Mouse (Mus musculus): ENCODE measurements around the gene Sec31a.
"Not testable (repeated sequence)": the region's sequence is repeated elsewhere in the genome, so short reads cannot be mapped to it uniquely, and the experiment has no call there.

The Sec31a gene

DNA sequence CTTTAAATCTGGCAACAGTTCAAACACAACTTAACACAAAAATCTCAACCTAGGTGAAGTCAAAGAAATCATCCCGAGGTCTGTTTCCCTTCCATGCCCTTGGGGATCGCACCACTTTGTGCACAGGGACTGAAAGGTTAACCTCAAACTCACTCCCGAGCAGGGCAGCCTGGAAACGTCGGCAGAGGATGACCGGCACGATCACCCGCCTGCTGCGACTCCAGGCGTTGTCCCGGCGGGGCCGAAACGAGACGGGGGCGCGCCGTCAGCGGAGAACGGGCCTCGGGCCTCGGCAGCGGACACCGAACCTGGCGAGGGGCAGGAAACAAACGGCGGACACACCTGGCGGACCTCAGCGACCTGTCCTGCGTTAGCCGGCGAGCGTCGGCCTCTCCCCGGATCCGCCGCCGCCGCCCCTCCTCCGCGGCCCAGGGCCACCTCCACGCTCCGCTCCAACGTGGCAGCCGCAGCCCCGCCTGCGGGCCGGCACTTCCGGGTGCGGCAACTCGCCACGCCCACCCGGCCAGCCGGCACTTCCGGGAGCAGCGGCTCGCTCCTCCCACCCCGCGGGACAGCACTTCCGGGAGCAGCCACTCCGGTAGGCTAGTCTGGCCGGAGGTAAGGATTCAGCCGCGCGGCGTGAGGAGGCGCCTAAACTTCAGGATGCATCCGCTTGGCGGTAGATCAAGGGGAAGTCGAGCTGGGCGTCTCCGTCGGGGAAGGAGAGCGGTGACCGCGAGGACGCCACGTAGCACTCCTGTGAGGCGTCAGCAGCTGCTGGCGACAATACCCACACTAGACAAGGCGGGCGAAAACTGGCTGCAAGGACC, at the start of gene Sec31a:
Gene Sec31a (minus strand): TSS at position 474 of the 830 bp plus-strand sequence.
- DNase-seq (ENCODE audit: low read depth, low spot score), result peak; percentile 88

DNA sequence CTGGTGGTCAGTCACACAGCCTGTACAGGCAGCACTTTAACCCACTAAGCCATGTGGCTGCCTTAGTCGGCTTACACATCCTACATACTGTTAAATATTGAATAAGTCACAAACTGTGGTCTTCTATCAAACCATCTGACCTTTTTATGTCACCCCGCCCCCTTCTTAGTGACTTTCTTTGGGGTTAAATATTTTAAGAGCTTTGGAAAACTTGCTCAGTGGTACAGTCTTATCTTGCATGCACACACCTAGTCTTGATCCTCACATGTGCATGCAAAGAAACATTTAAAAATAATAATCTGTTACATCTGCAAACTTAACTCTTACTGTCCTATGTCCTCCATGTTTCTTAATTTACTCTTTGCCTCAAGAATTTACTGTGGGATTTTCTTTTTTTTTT, 46.3 kb upstream of the Sec31a start:
- DNase-seq (ENCODE audit: low read depth, low spot score), result no peak

DNA sequence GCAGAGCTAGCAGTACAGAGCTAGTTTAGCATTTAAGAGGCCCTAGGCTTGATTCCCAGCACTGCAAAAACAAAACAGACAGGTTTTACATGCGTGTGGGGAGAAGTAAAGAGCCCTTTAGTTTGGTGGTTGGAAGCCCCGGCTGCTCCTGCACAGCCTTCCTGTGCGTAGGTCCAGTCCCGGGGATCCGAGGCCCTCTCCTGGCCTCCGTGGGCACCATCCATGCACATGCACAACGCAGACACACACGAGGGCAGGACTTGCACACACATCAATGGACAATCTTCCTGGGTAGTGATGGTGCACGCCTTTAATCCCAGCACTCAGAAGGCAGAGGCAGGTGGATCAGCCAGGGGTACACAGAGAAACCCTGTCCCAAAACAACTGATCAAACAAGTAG, 45.5 kb upstream of the Sec31a start:
- no peak for DNase-seq (ENCODE audit: low read depth, low spot score)

DNA sequence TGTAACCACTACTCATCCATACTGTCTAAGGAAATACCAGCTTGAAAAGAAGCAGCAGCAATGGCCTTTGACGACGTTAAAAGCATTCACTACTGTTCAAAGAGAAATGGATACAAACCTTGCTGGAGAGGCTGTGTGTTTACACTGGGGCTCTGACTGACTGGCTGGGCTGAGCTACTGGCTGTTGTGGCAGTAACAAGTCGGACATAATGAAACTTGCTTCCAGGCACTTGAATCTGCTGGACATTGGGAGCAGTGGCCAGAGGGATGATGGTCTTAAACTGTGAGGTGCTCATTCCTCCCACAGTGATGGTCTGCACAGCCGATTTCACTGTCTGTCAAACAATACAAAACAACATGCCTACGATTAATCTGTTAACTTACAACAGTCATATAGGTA, 43.4 kb upstream of the Sec31a start:
- no peak for DNase-seq (ENCODE audit: low read depth, low spot score)

DNA sequence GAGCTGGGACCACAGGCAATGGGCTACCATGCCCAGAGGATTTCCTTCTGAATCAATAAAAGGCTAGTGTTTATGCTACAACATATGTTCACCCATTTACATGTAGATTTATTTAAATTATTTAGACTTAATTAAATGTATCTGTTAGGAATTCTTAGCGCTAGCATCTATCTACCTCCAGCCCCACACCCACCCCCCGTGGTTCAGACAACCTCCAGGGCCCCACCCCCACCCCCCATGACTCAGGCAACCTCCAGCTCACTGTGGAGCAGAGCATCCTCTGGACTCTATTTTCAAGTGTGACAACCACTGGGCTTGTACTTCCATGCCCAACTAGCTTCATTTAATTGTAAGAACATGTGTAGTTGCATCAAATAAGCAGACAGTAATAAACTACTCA, 35.8 kb upstream of the Sec31a start:
- no peak for DNase-seq (ENCODE audit: low read depth, low spot score)

DNA sequence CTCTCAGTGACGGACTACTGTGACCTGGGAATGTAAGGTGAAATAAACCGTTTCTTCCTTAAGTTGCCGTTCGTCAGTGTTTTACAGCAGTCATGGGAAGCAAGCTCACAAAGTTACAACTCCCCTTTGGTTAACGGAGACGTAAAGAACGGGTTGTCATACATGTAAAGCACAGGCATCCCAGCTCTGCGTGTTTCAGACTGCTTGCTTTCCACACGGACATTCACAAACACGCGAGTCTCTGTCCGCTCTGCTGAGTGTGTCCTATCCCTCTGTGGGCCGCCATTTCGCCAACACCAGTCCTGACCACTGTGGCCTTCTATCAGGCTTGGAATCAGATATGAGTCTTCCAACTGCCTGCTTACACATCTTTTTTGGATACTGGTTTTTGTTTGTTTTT, 22.8 kb upstream of the Sec31a start:
- DNase-seq (ENCODE audit: low read depth, low spot score), result no peak

DNA sequence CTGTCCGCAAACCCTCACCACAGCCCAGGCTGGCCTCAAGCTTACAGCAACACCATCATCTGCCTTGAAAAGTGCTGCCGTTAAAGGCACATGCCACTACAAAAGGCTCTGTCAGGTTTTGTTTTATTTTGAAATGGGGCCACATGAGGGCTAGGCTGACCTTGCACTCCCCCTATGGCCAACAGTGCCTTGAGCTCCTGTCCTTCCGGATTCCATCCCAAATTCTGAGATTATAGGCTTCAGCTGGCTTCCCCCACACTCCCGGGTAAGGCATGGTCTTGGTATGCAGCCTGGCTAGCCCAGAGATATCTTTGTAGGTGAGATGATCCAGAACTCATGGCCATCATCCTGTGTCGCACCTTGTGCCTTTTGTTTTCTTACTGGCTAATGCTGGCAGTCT, 21.9 kb upstream of the Sec31a start:
- DNase-seq (ENCODE audit: low read depth, low spot score), result no peak

DNA sequence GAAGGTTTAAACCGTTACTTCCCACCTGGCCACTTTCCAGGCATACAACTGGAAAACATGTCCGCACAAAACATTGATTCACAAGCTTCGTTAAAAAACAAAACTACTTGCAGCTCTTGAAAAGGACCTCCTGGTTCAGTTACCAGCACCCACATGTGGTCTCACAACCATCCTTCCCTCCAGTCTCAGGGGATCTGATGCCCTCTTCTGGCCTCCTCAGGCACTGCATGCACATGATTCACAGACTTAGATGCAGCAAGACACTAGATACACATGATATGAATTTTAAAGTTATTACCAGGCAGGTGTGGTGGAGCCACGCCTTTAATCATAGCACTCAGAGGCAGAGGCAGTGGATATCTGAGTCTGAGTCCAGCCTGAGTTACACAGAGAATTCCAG, 21.1 kb upstream of the Sec31a start:
- DNase-seq (ENCODE audit: low read depth, low spot score), result no peak

DNA sequence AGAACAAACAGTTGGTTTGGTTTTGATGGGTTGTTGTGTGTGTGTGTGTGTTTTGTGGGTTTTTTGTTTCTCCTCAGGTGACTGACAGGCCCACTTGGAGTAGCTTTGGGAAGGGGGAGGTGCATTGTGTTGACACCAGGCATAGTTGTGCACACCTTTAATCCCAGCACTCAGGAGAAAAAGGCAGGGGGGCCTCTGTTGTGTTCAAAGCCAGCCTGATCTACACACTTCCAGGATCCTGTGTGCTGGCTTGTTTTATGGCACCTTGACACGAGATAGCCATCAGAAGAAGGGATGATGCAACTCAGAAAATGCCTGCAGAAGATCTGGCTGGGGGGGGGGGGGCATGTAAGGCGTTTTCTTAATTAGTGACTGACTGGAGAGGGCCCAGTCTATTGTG, 14.9 kb upstream of the Sec31a start:
- no peak for DNase-seq (ENCODE audit: low read depth, low spot score)

DNA sequence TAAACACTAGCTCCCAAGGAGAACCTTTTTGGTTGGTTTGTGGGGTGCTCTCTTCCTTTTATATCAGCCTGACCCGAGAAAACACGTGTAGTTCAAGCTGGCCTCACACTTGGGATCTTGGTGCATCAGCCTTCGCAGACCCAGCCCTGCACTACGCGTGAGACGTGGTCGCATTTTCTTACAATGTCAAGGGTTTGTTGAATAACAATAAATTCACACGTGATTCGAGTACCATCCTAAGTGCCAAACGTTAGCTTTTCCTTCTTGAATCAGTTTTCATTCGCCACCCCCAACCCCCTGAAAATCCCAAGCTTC, 14.0 kb upstream of the Sec31a start:
- DNase-seq (ENCODE audit: low read depth, low spot score), result no peak

DNA sequence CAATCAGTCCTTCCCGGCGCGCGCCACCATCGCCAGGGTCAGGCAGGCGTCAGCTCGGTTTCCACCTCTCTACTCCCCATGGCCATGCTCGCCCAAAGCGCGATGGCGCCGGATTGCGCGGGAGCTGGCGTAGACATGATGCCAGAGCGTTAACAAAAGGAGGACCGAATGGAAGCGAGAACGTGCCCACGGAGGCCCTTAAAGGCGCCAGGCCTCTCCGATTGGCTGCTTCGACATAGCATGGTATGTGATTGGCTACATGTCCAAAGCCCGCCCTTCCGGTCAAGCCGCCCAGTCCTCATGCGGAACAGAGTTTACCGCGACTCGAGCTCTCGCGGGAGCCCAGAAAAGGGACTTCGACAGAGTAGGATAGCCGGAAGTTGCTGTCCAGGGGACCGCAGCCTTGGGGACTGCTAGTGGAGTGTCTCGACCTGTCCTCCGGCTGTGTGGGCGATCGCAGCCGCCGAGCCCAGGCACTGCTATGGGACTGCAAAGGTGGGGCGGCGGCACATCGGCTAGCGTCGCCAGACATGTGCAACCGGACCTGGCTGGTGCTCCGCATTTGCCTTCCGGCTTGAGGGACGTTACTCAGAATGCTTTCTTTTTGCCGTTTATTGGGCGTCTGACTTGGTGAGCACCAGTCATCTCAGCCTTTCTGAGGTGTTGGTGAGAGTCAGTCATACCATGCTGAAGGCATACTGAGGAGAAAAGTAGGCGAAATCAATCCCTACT, 13.5 kb upstream of the Sec31a start:
- DNase-seq (ENCODE audit: low read depth, low spot score), result peak; percentile 94

DNA sequence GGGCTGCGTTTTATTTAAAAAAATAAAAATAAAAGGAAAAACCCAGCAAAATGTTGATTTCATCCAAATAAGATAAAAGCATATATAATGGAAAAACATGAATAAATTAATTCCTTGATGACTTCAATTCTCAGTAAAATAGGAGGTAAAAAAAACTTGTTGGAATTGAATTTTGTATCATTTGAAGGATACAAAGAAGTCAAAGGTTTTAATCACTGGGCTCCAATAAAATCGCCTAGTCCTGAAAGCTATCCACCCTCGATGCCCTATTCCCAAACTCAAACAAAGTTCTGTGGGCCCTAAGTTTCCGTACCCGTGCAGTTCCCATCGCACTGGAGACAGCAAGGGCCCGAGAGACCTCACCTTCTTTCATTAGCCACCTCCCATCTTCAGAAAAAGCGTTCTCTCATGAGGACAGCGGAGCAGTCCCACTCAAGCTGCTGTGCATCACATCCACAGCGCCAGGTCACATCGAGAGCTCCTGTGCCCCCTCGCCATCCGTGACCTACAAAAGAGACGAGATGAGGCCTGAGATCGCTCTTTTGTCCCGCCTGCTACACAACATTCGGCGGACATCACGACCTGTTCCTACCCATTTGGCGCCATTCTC, 12.8 kb upstream of the Sec31a start:
- no peak for DNase-seq (ENCODE audit: low read depth, low spot score)

DNA sequence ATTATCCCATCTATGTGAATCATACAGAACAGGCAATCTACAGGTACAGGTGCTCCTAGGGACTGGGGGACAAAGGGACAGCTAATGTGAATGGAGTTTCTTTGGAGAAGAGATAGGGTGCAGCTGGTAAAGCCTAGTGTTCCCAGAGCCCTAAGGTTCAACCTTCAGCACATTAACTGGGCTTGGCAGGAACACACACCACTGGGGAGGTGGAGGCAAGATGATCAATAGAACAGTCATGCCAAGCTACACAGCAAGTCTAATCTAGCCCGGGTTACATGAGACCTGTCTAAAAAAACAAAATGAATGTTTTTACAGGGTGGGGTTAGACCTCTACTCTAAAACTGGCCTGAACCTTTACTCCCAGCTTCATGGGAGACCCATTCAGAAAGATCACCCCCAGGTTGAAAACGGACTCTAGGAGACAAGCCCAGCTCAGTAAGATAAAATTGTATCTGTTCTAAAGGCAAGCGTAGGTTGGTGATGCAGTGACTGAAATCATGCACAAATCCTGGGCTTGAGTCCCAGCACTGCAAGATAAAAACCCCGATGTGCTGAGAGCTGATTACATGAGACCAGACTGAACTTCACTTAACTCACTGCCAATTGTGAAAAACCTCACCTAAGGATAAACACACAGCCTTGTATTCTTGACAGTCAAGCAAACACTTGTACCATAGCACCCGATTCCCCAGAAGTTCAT, 12.1 kb upstream of the Sec31a start:
- no peak for DNase-seq (ENCODE audit: low read depth, low spot score)

DNA sequence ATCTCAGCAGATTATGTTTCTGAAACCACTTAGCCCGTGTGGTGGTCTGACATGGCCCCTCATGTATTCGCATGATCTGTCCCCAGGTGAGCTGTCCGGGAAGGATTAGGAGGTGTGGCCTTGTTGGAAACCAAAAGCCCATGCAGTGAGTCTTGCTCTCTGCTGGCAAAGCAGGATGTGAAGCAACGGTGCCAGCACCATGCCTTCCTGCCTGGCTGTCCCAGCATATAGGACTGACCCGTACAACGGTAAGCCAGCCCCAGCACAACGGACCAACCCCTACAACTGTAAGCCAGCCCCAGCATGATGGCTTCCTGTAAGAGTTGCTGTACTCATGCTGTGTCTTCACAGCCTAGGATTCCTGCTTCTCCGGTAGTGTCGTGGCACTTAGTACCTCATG, 11.2 kb upstream of the Sec31a start:
- DNase-seq (ENCODE audit: low read depth, low spot score), result no peak

DNA sequence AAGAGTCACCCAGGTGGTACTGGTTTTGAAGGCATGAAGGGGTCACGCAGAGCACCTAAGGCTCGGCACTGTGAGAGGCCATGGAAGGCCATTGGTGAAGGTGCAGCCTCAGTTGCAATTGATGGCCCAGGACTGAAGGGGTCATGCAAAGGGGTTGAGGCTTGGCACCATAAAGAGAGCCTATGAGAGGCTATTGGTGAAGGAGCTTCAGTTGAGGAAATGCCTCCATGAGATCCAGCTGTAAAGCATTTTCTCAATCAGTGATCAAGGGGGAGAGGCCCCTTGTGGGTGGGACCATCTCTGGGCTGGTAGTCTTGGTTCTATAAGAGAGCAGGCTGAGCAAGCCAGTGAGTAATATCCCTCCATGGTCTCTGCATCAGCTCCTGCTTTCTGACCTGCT, 9.8 kb upstream of the Sec31a start:
- DNase-seq (ENCODE audit: low read depth, low spot score), result not testable (repeated sequence)

DNA sequence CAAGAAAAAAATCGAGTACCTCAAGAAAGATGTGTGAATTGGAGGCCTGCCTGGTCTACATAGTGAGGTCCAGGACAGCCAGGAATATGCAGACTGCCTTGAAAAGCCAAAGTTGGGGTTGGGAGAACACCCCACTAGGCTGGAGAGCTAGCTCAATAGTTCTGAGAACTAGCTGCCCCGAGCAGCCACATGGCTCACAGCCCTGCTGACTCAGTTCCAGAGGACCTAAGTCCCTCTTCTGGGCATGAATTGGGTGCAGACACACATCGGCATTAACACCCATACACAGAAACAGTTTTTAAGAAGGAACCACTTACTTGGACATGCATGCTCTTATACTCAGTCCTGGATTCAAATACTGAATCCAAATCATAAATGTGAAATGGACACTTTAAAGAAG, 8.2 kb upstream of the Sec31a start:
- DNase-seq (ENCODE audit: low read depth, low spot score), result no peak

DNA sequence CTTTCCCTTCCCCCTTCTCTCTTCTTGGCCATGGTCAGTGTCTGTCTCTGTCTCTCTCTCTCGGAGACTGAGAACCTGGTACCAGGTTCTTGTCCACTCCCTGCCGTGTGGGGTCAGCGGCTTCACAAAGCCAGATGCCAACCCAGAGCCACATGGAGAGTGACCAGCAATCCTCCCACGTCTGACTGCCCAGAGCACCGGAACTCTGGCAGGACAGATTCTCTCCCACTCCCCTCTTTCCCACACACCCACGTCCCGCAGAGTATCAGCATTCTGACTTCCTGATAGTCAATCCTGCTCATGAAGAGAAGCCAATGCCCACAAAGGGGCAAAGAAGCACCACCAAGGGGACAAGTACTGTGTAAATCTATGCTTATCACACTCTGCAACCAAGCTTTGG, 7.6 kb upstream of the Sec31a start:
- DNase-seq (ENCODE audit: low read depth, low spot score), result no peak

DNA sequence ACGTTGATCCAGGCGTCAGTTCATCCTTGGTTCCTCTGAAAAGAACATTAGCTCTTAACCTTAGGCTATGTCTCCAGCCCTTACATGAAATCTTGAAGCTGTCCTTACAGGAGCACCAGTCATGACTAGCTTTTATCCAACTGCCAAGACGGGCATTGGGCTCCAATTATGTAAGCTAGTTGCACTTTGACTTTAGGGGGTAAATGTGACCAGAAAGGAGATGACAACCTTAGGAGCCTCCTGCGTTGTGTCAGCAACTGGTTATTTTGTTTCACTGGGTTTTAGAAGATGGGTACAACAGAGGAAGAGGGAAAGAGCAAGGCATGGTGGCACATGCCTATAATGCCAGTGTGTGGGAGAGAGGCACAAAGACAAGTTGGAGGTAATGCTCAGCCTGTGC, 2.8 kb upstream of the Sec31a start:
- no peak for DNase-seq (ENCODE audit: low read depth, low spot score)

DNA sequence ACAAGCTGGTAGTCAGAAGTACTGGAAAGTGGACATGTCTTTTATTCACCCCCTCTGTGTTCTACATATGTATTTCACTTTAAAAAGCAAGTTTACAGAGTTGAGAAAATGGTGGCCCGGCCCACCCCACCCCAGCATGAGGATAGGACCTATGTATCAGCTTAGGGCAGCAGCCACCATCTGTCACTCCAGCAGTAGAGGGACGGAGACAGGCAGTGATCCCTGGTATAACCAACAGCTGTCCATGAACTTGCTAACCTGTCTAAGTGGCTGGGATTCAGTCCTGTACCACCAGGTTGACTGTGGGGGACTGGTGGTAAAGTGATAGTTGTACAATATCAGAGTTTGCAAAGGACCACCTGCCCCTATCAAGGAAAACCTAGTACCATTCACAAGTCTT, 2.0 kb upstream of the Sec31a start:
- DNase-seq (ENCODE audit: low read depth, low spot score), result no peak

DNA sequence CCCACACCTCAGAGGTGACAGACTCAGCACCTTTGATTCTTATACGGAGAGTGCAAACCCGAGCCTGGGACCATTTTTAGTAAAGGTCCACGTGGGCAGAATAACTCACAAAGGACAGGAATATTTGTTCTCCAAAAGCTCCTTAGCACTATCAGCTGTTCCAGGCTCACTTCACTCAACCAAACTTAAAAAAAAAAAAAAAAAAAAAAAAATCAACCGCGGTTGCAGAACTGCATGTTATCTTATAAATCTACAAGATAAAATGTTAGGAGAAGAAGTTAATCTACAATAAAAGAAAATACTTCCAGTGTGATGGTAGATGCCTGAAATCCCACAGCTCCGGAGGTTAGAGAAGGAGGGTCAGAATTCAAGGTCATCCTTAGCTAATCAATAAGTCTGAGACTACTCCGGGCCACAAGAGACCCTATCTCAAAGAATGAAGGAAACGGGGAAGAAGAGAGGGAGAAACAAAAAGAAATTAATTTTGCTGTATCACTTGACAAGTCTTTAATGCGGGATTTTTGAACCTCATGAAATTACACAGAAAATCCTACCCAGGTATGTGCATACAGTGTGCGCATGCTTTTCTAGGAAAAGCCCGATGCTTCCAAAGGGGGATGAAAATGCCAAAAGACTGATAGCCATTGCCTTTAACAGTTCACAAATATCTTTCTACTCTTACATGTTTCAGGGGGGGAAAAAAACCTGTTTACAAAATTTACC, 1.4 kb downstream of the Sec31a start:
- no peak for DNase-seq (ENCODE audit: low read depth, low spot score)

DNA sequence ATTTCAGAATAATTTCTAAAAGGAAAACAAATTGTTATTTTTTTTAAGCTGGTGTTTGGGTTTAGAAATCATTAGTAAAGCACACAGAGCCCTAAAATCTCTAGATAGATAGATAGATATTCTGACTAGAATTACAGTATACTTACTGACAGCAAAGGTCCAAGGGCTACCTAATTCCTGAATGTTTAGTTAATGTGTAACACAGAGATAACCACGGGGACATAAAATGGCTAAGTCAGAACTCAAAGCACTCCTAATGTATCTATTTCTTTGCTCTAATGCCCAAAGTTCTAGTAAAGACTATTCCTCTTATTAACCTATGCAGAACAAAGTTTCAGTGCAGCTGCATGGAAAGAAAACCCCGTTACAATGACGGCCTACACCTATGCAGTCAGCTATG, 3.1 kb downstream of the Sec31a start:
- DNase-seq (ENCODE audit: low read depth, low spot score), result no peak

DNA sequence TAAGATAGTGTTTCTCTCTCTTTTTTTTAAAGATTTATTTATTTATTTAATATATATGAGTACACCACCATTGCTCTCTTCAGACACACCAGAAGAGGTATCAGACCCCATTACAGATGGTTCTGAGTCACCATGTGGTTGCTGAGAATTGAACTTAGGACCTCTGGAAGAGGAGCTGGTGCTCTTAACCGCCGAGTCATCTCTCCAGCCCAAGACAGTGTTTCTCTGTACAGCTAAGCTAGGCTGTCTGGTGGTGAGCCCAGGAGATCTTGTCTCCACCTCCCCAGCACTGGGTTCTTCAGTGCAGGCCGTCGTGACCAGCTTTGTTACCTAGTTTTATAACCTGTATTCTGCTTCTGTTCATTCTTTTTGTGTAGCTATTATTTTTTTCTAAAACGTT, 5.8 kb downstream of the Sec31a start:
- no peak for DNase-seq (ENCODE audit: low read depth, low spot score)

All from retina, postnatal 7 days (tissue).